ENCODE assay signal across 11 mouse cellular contexts in genomic region chr19:23149465-23150410, GRCm38 (mm10). TPM values are rescaled to one million over a fixed set of nuclear protein-coding genes. Genes with fewer than 3 reads are reported as not detected.
A peak's percentile ranks its signal among the peaks of the same experiment; 100 is the strongest.
DNase-seq lines count a peak whose midpoint lies in the region; ATAC-seq and TF ChIP-seq lines count a peak whose summit lies in the region.
"Had no signal": no experiment of that assay in that cellular context is flagged by ENCODE, and none has a peak within 500 bp of the region (broad histone marks: within the 10 kb centered on the region; RNA-seq: fewer than 3 reads in every experiment).

No protein-coding gene starts in this region.

- DNase-seq in heart, adult 11 months = peak; percentile 96
- DNase-seq in heart, postnatal 14 days = no peak
- DNase-seq in lung, postnatal 36 days = no peak
- peak; percentile 35 for DNase-seq in brain, embryonic 14.5 days (ENCODE audit: low read depth)
- DNase-seq in right cerebral cortex, postnatal 36 days (ENCODE audit: low spot score in 2 of 2) = no peak
- DNase-seq in urinary bladder, adult 18-20 months (ENCODE audit: low spot score in 2 of 2) = no peak

- no peaks in the 10 kb centered on the region for H3K27me3 ChIP-seq in lung, embryonic 16.5 days (ENCODE audit: control insufficient read depth, insufficient read depth, low read depth, low read length)
- H3K27me3 ChIP-seq in myocyte (ENCODE audit: control insufficient read depth, insufficient read depth, insufficient read length) = no peaks in the 10 kb centered on the region
- H3K27me3 ChIP-seq: CH12.LX; embryonic facial prominence, embryonic 15.5 days had no signal

- 74% methylated on average over 7 of the region's 7 CpGs for WGBS in lung, embryonic 16.5 days

- no peak for TF ChIP-seq POLR2A in brain, embryonic 14.5 days (IDR thresholded peaks at IDR 0.05; ENCODE audit: borderline replicate concordance, extremely low read depth, insufficient read depth, insufficient read length, poor library complexity, severe bottlenecking)
- TF ChIP-seq POLR2A in myocyte (IDR thresholded peaks at IDR 0.05; ENCODE audit: insufficient read length, low read depth) = no peak

- H3K4me3 ChIP-seq in lung, embryonic 16.5 days (ENCODE audit: low read length) = no peak overlapping the region
- H3K4me3 ChIP-seq in myocyte = no peak overlapping the region
- H3K4me3 ChIP-seq: embryonic facial prominence, embryonic 15.5 days had no signal

- no peak overlapping the region for H3K9ac ChIP-seq in lung, embryonic 16.5 days (ENCODE audit: low read length)
- H3K9ac ChIP-seq: embryonic facial prominence, embryonic 15.5 days had no signal

- 0 out of 2 replicates have a peak, but pooled peaks have one; percentile 16 for ATAC-seq in lung, embryonic 16.5 days (ENCODE audit: low read depth)
- ATAC-seq: inflammation-experienced regulatory T-cells, adult 6 months had no signal

- H3K79me2 ChIP-seq in myocyte (ENCODE audit: control insufficient read depth, insufficient read depth) = peaks cover 52% of the 10 kb centered on the region

- peaks cover 13% of the 10 kb centered on the region for H3K4me1 ChIP-seq in lung, embryonic 16.5 days (replicated peaks; ENCODE audit: control insufficient read depth, insufficient read depth, low read length)

- H3K36me3 ChIP-seq in lung, embryonic 16.5 days (ENCODE audit: control insufficient read depth, insufficient read depth, low read length) = no peaks in the 10 kb centered on the region
- no peaks in the 10 kb centered on the region for H3K36me3 ChIP-seq in myocyte (ENCODE audit: control insufficient read depth, insufficient read depth)
- H3K36me3 ChIP-seq: embryonic facial prominence, embryonic 15.5 days had no signal

- TF ChIP-seq CTCF in brain, embryonic 14.5 days (IDR thresholded peaks at IDR 0.05; ENCODE audit: borderline replicate concordance, extremely low read depth, insufficient read depth, insufficient read length) = no peak

- no peaks in the 10 kb centered on the region for H3K9me3 ChIP-seq in lung, embryonic 16.5 days (ENCODE audit: control insufficient read depth, low read length)
- H3K9me3 ChIP-seq: embryonic facial prominence, embryonic 15.5 days had no signal

- H3K4me2 ChIP-seq in lung, embryonic 16.5 days (ENCODE audit: low read depth, low read length) = no peak overlapping the region
- peak overlapping the region; percentile 52 for H3K4me2 ChIP-seq in myocyte (ENCODE audit: low read depth)
- H3K4me2 ChIP-seq: embryonic facial prominence, embryonic 15.5 days had no signal

- intact Hi-C loops in heart, postnatal 14 days (cut with DNase I) = loop anchor here (5.0 to 10.0 kb wide), 3 partner anchors 58 to 1875 kb away; partner anchors contain the start of gene Zfand5

- H3K27ac ChIP-seq in lung, embryonic 16.5 days (ENCODE audit: low read length) = peak overlapping the region; percentile 27; the same call in 1 of the 2 replicates
- H3K27ac ChIP-seq: embryonic facial prominence, embryonic 15.5 days had no signal

- no peak overlapping the region for H3ac ChIP-seq in myocyte (ENCODE audit: control insufficient read depth, insufficient read length)

TF ChIP-seq in myocyte, 11 proteins besides CTCF, POLR2A, EP300 and RAD21:
- peak in 2 of 3 experiments; percentile 23 to 61 for TF ChIP-seq MYOG (IDR thresholded peaks at IDR 0.05; ENCODE audit: control insufficient read depth in 1 of 3, insufficient read depth in 1 of 3, insufficient read length in 2 of 3, low read depth in 2 of 3)
- TF ChIP-seq MYOD1 (IDR thresholded peaks at IDR 0.05; ENCODE audit: control insufficient read depth in 1 of 3, insufficient read length in 2 of 3, low read depth in 2 of 3) = peak in 2 of 3 experiments; percentile 12 to 72
- no peak for TF ChIP-seq REST (IDR thresholded peaks at IDR 0.05; ENCODE audit: insufficient read depth, insufficient read length)
- no peak for TF ChIP-seq MAX (IDR thresholded peaks at IDR 0.05; ENCODE audit: low read depth)

RNA-seq across cellular contexts. Expression of gene Klf9, which starts 8.7 kb away (rescaled TPM):
- 100 to 1,000 TPM; 137 to 150 TPM for total RNA-seq in heart, postnatal 14 days (2021)
- 6.3 and 6.6 TPM in 2 replicates for polyA plus RNA-seq in lung, embryonic 16.5 days (2015; fragmentation: Nextera tagmentation; extraction: Ambion mirVana)
- 1.1 and 1.6 TPM in 2 replicates for polyA plus RNA-seq in brain, embryonic 14.5 days (2012; rRNA removed)
- polyA plus RNA-seq in myocyte (2012; fragmentation: generic; extraction: Trizol) = 7.1 TPM
- total RNA-seq: CH12.LX had no signal

Comparison
In these comparisons a context has a peak if more than half of its experiments do, and no peak if none do; other contexts are left out.
1. DNase-seq: peak in heart, adult 11 months (single experiment) and brain, embryonic 14.5 days (single experiment); none in heart, postnatal 14 days (0 of 2), lung, postnatal 36 days (single experiment), right cerebral cortex, postnatal 36 days (0 of 2) and urinary bladder, adult 18-20 months (0 of 2).